In the genomic region with DNA sequence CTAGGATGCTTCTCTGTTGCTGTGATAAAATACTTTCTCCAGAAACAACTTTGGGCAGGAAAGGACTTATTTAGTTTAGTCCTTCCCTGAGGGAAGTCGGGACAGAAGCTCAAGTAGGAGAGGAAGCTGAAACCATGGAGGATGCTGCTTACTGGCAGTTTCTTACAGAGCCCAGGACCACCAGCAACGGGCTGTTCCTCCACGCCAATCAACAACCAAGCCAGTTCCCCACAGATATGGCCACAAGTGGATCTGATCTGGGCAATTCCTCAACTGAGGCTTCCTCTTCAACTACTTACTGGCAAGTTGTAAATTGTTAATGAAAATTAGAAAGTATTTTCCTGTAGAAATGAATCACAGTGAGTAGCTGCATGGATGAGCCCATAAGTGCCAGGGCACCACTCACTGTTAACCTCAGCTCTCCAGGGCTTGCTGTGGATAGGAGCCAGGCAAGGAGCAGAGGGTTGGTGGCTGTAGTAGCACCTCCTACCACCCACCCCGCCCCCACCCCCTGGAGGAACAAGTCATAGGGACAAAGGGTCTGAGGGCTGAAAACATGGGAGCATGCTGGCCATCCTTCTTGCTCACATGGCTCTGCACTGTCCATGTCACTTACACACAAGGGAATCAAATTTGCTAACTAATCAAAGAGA, we compare ENCODE assay signal across 18 mouse cellular contexts. TPM values are rescaled to one million over a fixed set of nuclear protein-coding genes. Genes with fewer than 3 reads are reported as not detected.
DNase-seq lines count a peak whose midpoint lies in the region; ATAC-seq lines count a peak whose summit lies in the region.
"Had no signal": no experiment of that assay in that cellular context is flagged by ENCODE, and none has a peak within 500 bp of the region (broad histone marks: within the 10 kb centered on the region; RNA-seq: fewer than 3 reads in every experiment).

No protein-coding gene starts in this region.

- no peak overlapping the region for H3K9ac ChIP-seq in forebrain, embryonic 11.5 days (ENCODE audit: low read length)
- H3K9ac ChIP-seq in forebrain, embryonic 13.5 days, result no peak overlapping the region
- H3K9ac ChIP-seq in limb, embryonic 12.5 days (replicated peaks), result no peak overlapping the region
- no peak overlapping the region for H3K9ac ChIP-seq in hindbrain, embryonic 15.5 days
- H3K9ac ChIP-seq: heart, embryonic 13.5 days; limb, embryonic 15.5 days had no signal

- no peak overlapping the region for H3K4me3 ChIP-seq in forebrain, embryonic 11.5 days (ENCODE audit: low read depth, low read length)
- no peak overlapping the region for H3K4me3 ChIP-seq in forebrain, embryonic 13.5 days
- H3K4me3 ChIP-seq in limb, embryonic 12.5 days (replicated peaks), result no peak overlapping the region
- no peak overlapping the region for H3K4me3 ChIP-seq in limb, embryonic 10.5 days
- H3K4me3 ChIP-seq in hindbrain, embryonic 15.5 days, result no peak overlapping the region
- H3K4me3 ChIP-seq: heart, embryonic 13.5 days; left cerebral cortex, adult 2 months; limb, embryonic 15.5 days had no signal

- DNase-seq in forebrain, embryonic 11.5 days (ENCODE audit: low spot score), result no peak
- no peak for DNase-seq in limb, embryonic 10.5 days (ENCODE audit: low spot score)
- DNase-seq in embryo, embryonic 10 days (ENCODE audit: low spot score), result no peak
- no peak for DNase-seq in yolk sac, embryonic 10.5 days (ENCODE audit: low spot score)
- DNase-seq: adrenal gland, postnatal 10 days; cerebellum, adult 18-20 months; gastrocnemius, postnatal 25 days; heart, postnatal 4 days; kidney, adult 18-20 months; lung, adult 2 months; thymus, adult 2 months had no signal

- no peak overlapping the region for H3K27ac ChIP-seq in forebrain, embryonic 11.5 days (ENCODE audit: low read depth, low read length)
- H3K27ac ChIP-seq in forebrain, embryonic 13.5 days, result no peak overlapping the region
- no peak overlapping the region for H3K27ac ChIP-seq in limb, embryonic 12.5 days
- H3K27ac ChIP-seq in limb, embryonic 10.5 days, result no peak overlapping the region
- H3K27ac ChIP-seq in hindbrain, embryonic 15.5 days (replicated peaks), result no peak overlapping the region
- H3K27ac ChIP-seq: heart, embryonic 13.5 days; left cerebral cortex, adult 2 months; limb, embryonic 15.5 days had no signal

- H3K4me1 ChIP-seq in forebrain, embryonic 11.5 days (replicated peaks; ENCODE audit: control insufficient read depth, insufficient read depth, low read length), result no peaks in the 10 kb centered on the region
- peaks cover 9% of the 10 kb centered on the region; the same call in 1 of the 2 replicates for H3K4me1 ChIP-seq in forebrain, embryonic 13.5 days
- H3K4me1 ChIP-seq in limb, embryonic 12.5 days (replicated peaks), result 0 out of 2 replicates have a peak, but pooled peaks cover 2% of the 10 kb centered on the region
- peaks cover 8% of the 10 kb centered on the region for H3K4me1 ChIP-seq in limb, embryonic 10.5 days
- peaks cover 4% of the 10 kb centered on the region; the same call in 1 of the 2 replicates for H3K4me1 ChIP-seq in hindbrain, embryonic 15.5 days (replicated peaks)
- H3K4me1 ChIP-seq: heart, embryonic 13.5 days; limb, embryonic 15.5 days had no signal

- no peaks in the 10 kb centered on the region for H3K36me3 ChIP-seq in forebrain, embryonic 11.5 days (ENCODE audit: control insufficient read depth, insufficient read depth, low read length)
- no peaks in the 10 kb centered on the region for H3K36me3 ChIP-seq in forebrain, embryonic 13.5 days (ENCODE audit: poor library complexity, severe bottlenecking)
- H3K36me3 ChIP-seq in limb, embryonic 12.5 days, result no peaks in the 10 kb centered on the region
- H3K36me3 ChIP-seq in limb, embryonic 10.5 days, result no peaks in the 10 kb centered on the region
- H3K36me3 ChIP-seq in hindbrain, embryonic 15.5 days, result no peaks in the 10 kb centered on the region
- H3K36me3 ChIP-seq: heart, embryonic 13.5 days; limb, embryonic 15.5 days had no signal

- no peaks in the 10 kb centered on the region for H3K27me3 ChIP-seq in forebrain, embryonic 11.5 days (ENCODE audit: control insufficient read depth, insufficient read depth, low read length)
- no peaks in the 10 kb centered on the region for H3K27me3 ChIP-seq in forebrain, embryonic 13.5 days
- H3K27me3 ChIP-seq in limb, embryonic 12.5 days, result no peaks in the 10 kb centered on the region
- no peaks in the 10 kb centered on the region for H3K27me3 ChIP-seq in limb, embryonic 10.5 days (ENCODE audit: low read depth, poor library complexity, severe bottlenecking)
- H3K27me3 ChIP-seq in hindbrain, embryonic 15.5 days, result no peaks in the 10 kb centered on the region
- H3K27me3 ChIP-seq: heart, embryonic 13.5 days; limb, embryonic 15.5 days had no signal

- H3K4me2 ChIP-seq in forebrain, embryonic 11.5 days (ENCODE audit: low read depth, low read length, severe bottlenecking), result no peak overlapping the region
- H3K4me2 ChIP-seq in forebrain, embryonic 13.5 days, result no peak overlapping the region
- H3K4me2 ChIP-seq in limb, embryonic 12.5 days, result no peak overlapping the region
- H3K4me2 ChIP-seq in hindbrain, embryonic 15.5 days, result no peak overlapping the region
- H3K4me2 ChIP-seq: heart, embryonic 13.5 days; limb, embryonic 15.5 days had no signal

- ATAC-seq in forebrain, embryonic 11.5 days (replicated peaks; ENCODE audit: low FRiP score), result peak; percentile 44; the same call in 1 of the 2 replicates
- no peak; the same call in 1 of the 2 replicates for ATAC-seq in forebrain, embryonic 13.5 days
- peak; percentile 31; the same call in 1 of the 2 replicates for ATAC-seq in limb, embryonic 12.5 days (ENCODE audit: insufficient number of reproducible peaks, insufficient read depth, low FRiP score, low TSS enrichment, low read depth)
- peak; percentile 58 for ATAC-seq in common myeloid progenitor, adult 5-6 weeks (replicated peaks; ENCODE audit: low read depth, poor library complexity, severe bottlenecking)
- ATAC-seq in hindbrain, embryonic 15.5 days (ENCODE audit: low FRiP score, low read depth), result 0 out of 2 replicates have a peak, but pooled peaks have one; percentile 8

- WGBS in forebrain, embryonic 11.5 days, result 69% methylated on average over 4 of the region's 4 CpGs
- 84% methylated on average over 4 of the region's 4 CpGs for WGBS in forebrain, embryonic 13.5 days
- 72% methylated on average over 4 of the region's 4 CpGs for WGBS in limb, embryonic 12.5 days
- WGBS in limb, embryonic 10.5 days, result 65% methylated on average over 4 of the region's 4 CpGs
- 68% methylated on average over 4 of the region's 4 CpGs for WGBS in hindbrain, embryonic 15.5 days

- H3K9me3 ChIP-seq in forebrain, embryonic 11.5 days (ENCODE audit: control insufficient read depth, low read length), result no peaks in the 10 kb centered on the region
- no peaks in the 10 kb centered on the region for H3K9me3 ChIP-seq in forebrain, embryonic 13.5 days (replicated peaks)
- H3K9me3 ChIP-seq in limb, embryonic 12.5 days, result no peaks in the 10 kb centered on the region
- no peaks in the 10 kb centered on the region for H3K9me3 ChIP-seq in limb, embryonic 10.5 days (replicated peaks)
- no peaks in the 10 kb centered on the region for H3K9me3 ChIP-seq in hindbrain, embryonic 15.5 days
- H3K9me3 ChIP-seq: heart, embryonic 13.5 days; limb, embryonic 15.5 days had no signal

RNA-seq across cellular contexts. Expression of gene Phlpp1, which starts 39.7 kb away (rescaled TPM):
- 9.7 and 11.5 TPM in 2 replicates for polyA plus RNA-seq in forebrain, embryonic 11.5 days (2014; fragmentation: Nextera tagmentation; extraction: Ambion mirVana)
- 8.0 and 8.8 TPM in 2 replicates for polyA plus RNA-seq in forebrain, embryonic 13.5 days (2015; fragmentation: Nextera tagmentation; extraction: Ambion mirVana)
- 4.3 and 5.3 TPM in 2 replicates for polyA plus RNA-seq in limb, embryonic 12.5 days (2016; fragmentation: Nextera tagmentation; extraction: Ambion mirVana)
- polyA plus RNA-seq in limb, embryonic 10.5 days (2016; fragmentation: Nextera tagmentation; extraction: Ambion mirVana), result 2.8 and 3.0 TPM in 2 replicates
- 3.1 and 5.3 TPM in 2 replicates for total RNA-seq in common myeloid progenitor, adult 5-6 weeks (2017)
- polyA plus RNA-seq in hindbrain, embryonic 15.5 days (2015; fragmentation: Nextera tagmentation; extraction: Ambion mirVana), result 8.1 and 8.3 TPM in 2 replicates
